Mouse (Mus musculus) ES-Bruce4 (cell line): ENCODE data around the gene Mars. TPM values are rescaled to one million over a fixed set of nuclear protein-coding genes. Genes with fewer than 3 reads are reported as not detected.

Experiments used
- H3K27ac ChIP-seq: 2 replicates; pipeline ENCODE4 v1.5.1; 2012; ENCODE audit warnings: low read length, inconsistent platforms; ENCODE audit not compliant: insufficient read depth
- H3K27me3 ChIP-seq: 2 replicates; pipeline ENCODE4 v1.6.1; 2012; ENCODE audit warnings: mild to moderate bottlenecking, low read length, inconsistent platforms; ENCODE audit not compliant: control insufficient read depth, poor library complexity, insufficient read depth, severe bottlenecking
- H3K36me3 ChIP-seq: 2 replicates; pipeline ENCODE4 v1.6.1; 2012; ENCODE audit warnings: inconsistent platforms, mild to moderate bottlenecking, low read length, moderate library complexity; ENCODE audit not compliant: control insufficient read depth, poor library complexity, insufficient read depth, severe bottlenecking
- H3K4me1 ChIP-seq: one replicate; pipeline ENCODE4 v1.8.1; 2011; ENCODE audit warnings: low read length; ENCODE audit not compliant: control insufficient read depth, insufficient read depth
- H3K4me3 ChIP-seq: 2 replicates; pipeline ENCODE4 v1.5.1; 2011; ENCODE audit warnings: low read depth, mild to moderate bottlenecking, low read length
- H3K9ac ChIP-seq: 2 replicates; pipeline ENCODE4 v1.6.1; 2012; ENCODE audit warnings: low read depth, mild to moderate bottlenecking, inconsistent platforms; ENCODE audit not compliant: poor library complexity, severe bottlenecking
- H3K9me3 ChIP-seq: replicated peaks from 2 replicates; pipeline ENCODE4 v1.6.1; 2012; ENCODE audit warnings: mild to moderate bottlenecking, low read length, inconsistent platforms; ENCODE audit not compliant: control insufficient read depth, poor library complexity, insufficient read depth, severe bottlenecking
- CTCF ChIP-seq: IDR thresholded peaks from one replicate; pipeline ENCODE4 v1.8.1; 2011; ENCODE audit warnings: low read depth, low read length
- EP300 ChIP-seq: IDR thresholded peaks from 2 replicates; pipeline ENCODE4 v1.6.1; 2011; ENCODE audit warnings: low read depth, low read length; ENCODE audit not compliant: insufficient read depth
- POLR2A ChIP-seq: IDR thresholded peaks from one replicate; pipeline ENCODE4 v1.8.1; 2011; ENCODE audit warnings: low read length; ENCODE audit not compliant: insufficient read depth
- polyA plus RNA-seq: library from polyadenylated mRNA; stranded (reverse); fragments of >200 nt; gene quantifications from 2 replicates; pipeline ENCODE4 v1.2.4, GENCODE M21; 2011; ENCODE audit warnings: low read depth; ENCODE audit not compliant: missing spikeins, insufficient read depth, insufficient read length

Mars gene
- polyA plus RNA-seq, 1 experiment, result 136 TPM

DNA sequence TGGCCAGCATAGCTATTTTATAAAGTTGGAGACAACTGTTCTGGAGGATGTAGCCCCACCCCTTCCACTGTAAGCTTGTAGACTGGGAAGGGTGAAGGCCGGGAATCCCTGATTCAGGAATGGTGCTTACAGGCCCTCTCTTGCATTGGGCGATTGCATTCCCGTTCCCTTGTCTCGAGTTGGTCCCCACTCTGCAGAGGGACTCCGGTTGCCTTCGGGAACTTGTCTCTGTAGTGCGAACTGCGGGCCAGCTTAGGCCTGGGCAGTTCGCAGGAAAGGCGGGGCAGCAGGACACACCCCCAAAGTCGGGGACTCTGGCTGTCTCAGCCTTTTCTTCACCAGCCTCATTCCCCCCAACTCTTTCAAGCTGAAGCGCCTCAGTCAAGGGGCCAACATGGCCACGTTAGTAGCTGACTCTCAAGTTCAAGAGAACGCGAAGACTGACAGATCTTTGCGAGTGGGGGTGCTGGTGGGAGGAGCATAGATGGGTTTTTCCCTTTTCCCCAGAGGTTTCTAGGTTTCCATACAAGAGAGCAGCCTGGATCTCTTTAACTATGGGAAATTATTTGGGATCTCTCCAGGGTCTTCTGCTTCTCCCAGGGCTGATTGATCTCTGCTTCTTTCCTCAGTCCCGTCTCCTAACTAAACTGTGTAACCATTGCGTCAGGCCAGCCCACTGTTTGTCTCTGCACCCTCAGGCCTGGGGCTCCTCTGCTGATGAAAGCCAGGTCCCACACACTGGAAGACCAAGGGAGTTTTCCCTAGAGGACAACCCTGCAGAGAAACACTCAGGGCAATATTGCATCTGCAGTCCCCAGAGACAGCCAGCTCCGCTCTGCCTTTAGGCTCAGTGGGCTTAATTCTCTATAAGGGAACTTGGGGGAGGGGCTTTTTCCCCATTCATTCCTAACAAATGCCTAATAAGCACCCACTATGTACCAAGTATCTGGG lies 20.4 kb downstream of the Mars start:
- Histone ChIP-seq H3K27ac (peak overlapping the region; percentile 70), H3K36me3 (peaks cover 26% of the 10 kb centered on the region), H3K4me3 (peak overlapping the region; percentile 93), H3K9me3 (peaks cover 11% of the 10 kb centered on the region), H3K4me1 (peaks cover 11% of the 10 kb centered on the region), H3K9ac (peak overlapping the region; percentile 57), H3K27me3 (no peaks in the 10 kb centered on the region)
- no peak for TF ChIP-seq POLR2A
- TF ChIP-seq CTCF, result no peak
- no peak for TF ChIP-seq EP300

DNA sequence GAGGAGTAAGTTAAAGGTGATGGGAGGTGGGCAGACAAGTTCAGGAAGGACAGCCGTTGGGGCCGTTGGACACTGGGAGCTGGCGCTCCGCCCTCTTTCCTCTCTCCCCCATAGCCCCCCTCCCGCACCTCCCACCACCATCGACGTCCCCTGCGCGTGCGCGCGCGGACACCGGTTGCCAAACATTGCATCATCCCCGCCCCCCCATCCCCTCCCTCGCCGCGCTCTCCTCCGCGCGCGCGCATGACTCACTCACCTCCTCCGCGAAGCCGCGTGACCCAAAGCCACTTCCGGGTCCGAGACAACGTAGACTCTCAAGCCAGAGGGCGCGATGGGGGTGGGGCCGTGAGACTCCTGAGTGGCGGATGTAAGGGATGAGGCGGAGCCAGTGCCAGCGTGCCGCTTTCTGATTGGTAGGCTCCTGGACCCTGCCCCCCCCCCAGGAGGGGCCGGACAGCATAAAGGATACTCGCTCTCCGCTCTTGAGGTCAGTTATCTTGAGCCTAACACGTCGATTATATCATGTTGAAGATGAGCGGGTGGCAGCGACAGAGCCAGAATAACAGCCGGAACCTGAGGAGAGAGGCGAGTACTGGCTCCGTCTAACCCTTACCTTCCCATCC lies 21.2 kb downstream of the Mars start:
- H3K4me3 ChIP-seq, result peak overlapping the region; percentile 93
- H3K36me3 ChIP-seq, result peaks cover 19% of the 10 kb centered on the region

DNA sequence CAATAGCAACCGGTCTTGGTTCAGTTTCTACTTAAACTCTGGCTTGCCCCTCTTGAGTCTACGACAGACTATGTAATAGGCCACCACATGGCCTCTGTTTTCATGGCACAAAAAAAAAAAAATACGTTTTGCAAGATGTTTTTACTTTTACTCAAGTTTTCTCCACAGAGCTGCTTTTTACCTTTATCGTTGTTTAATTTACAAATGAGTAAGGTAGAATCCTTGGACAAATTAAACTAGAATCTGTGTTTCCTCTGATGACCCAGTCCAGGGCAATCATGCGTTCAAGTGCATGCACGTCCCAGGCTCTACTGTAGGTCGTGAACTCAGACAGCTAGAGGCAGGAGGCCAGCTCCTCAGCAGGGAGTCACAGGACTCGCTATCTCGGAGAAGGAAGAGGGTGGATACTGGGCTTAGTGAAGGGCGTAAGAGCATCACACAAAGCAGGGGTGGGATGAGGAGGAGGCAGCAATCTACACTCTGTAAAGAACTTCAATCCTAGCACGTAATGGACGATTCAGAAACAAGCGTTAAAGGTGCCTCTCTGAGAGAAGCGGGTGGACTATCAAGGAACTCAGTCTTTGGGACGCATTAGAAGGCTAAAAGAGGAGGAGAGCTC lies 21.9 kb downstream of the Mars start:
- H3K27ac ChIP-seq, result peak overlapping the region; percentile 97
- no peaks in the 10 kb centered on the region for H3K27me3 ChIP-seq
- H3K9me3 ChIP-seq, result no peaks in the 10 kb centered on the region; the same call in 1 of the 2 replicates
- peak overlapping the region; percentile 62 for H3K4me3 ChIP-seq
- peaks cover 11% of the 10 kb centered on the region for H3K4me1 ChIP-seq
- TF ChIP-seq CTCF, result no peak
- no peak for TF ChIP-seq EP300
- no peak for TF ChIP-seq POLR2A
- peaks cover 11% of the 10 kb centered on the region for H3K36me3 ChIP-seq
- H3K9ac ChIP-seq, result peak overlapping the region; percentile 58

More for the DNA sequence above, 21.2 kb downstream of the Mars start:
- peaks cover 3% of the 10 kb centered on the region; the same call in 1 of the 2 replicates for H3K9me3 ChIP-seq
- peaks cover 11% of the 10 kb centered on the region for H3K4me1 ChIP-seq
- H3K27ac ChIP-seq, result peak overlapping the region; percentile 97
- no peaks in the 10 kb centered on the region for H3K27me3 ChIP-seq
- TF ChIP-seq POLR2A, result peak; percentile 98
- peak; percentile 80; the same call in 1 of the 2 replicates for TF ChIP-seq EP300
- no peak for TF ChIP-seq CTCF
- H3K9ac ChIP-seq, result peak overlapping the region; percentile 58

DNA sequence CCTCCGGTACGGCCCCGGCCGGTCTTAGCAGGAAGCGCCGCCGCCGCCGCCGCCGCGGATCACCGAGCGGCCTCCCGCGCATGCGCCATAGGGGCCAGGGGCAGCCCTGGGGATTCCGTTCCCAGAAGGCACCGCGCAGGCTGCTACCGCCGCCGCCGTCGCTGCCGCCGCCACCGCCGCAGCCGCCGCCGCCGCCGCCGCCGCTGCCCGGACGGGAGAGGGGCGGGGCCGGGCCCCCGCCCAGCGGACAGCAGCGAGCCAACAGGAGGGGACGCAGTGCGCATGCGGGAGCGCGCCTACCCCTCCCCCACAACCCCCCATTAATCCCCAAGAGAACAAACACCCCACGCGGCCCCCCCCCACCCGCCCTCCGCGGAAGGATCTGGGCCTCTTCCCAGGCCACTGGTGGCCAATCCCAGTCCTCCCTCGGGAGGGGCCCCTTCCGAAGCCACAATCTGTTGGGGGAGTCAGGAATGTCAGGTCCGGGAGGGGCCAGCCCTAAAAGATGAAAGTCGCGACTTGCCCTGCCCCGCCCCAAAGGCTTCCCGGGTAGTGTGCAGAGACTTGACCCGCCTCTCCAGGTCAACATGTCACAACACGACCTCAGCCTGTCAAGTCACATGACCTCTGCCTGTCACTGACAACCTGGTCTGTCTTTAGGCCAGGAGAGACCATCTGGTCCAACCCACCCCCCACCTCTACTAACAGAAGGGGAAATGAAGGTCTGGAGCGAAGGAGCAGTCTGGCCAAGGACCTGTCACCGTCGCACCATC lies 22.6 kb downstream of the Mars start, which contains the start of gene Mbd6:
Mbd6 (minus strand) TSS at position 219 of the 773 bp plus-strand sequence.
- H3K9me3 ChIP-seq, result no peaks in the 10 kb centered on the region
- H3K27ac ChIP-seq, result peak within 1 kb of the TSS; percentile 97
- TF ChIP-seq CTCF (no peak), EP300 (peak; percentile 86)
- peaks cover 9% of the 10 kb centered on the region for H3K36me3 ChIP-seq
- H3K9ac ChIP-seq, result peak within 1 kb of the TSS; percentile 97
- H3K4me3 ChIP-seq, result peak within 1 kb of the TSS; percentile 80
- H3K4me1 ChIP-seq, result peaks cover 11% of the 10 kb centered on the region
- H3K27me3 ChIP-seq, result no peaks in the 10 kb centered on the region

DNA sequence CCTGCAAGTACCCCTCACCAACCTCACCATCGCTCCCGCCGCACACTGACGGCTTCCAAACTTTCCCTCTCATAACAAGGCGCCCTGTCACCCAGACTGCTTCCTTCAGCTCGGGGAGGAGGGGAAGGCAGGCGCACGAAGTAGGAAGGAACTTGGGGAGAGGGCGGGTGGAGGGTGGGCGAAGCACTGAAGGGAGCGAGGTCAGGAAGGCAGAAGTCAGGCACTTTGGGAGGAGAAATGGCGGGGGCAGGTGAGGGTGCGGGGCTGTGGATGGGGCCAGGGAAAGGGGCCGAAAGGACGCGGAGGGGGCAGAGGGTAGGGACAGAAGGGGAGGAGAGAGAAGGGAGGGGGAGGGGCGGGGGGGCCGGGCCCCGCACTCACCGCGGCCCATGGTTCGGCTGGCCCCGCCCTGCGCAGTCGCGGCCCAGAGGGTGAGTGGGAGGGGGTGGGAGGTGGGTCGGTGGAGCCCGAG lies 23.2 kb downstream of the Mars start:
- peaks cover 11% of the 10 kb centered on the region for H3K4me1 ChIP-seq
- peak overlapping the region; percentile 23 for H3K27ac ChIP-seq
- H3K36me3 ChIP-seq, result peaks cover 8% of the 10 kb centered on the region
- peak overlapping the region; percentile 97 for H3K9ac ChIP-seq
- no peaks in the 10 kb centered on the region for H3K27me3 ChIP-seq
- peak overlapping the region; percentile 80 for H3K4me3 ChIP-seq
- TF ChIP-seq POLR2A (no peak), EP300 (no peak), CTCF (no peak)
- no peaks in the 10 kb centered on the region for H3K9me3 ChIP-seq
